Mouse (Mus musculus) heart, embryonic 14.5 days (tissue): ENCODE data around the gene Ccl17. TPM values are rescaled to one million over a fixed set of nuclear protein-coding genes. Genes with fewer than 3 reads are reported as not detected.
A peak's percentile ranks its signal among the peaks of the same experiment; 100 is the strongest.
"Not testable (repeated sequence)": the region's sequence is repeated elsewhere in the genome, so short reads cannot be mapped to it uniquely, and the experiment has no call there.

Experiments used
- ATAC-seq: fragments of 200-750 bp; cut with Nextera tagmentation; 2 replicates; pipeline ENCODE4 v1.8.0; 2017; ENCODE audit warnings: low read depth, moderate TSS enrichment; ENCODE audit not compliant: insufficient number of reproducible peaks, insufficient read depth, low FRiP score
- H3K27ac ChIP-seq, 2 experiments: fragments of 200-500 bp in 1 of 2; fragments of 300-500 bp in 1 of 2; sonication (generic) in 1 of 2; replicated peaks in 1 of 2; 2 replicates each; pipeline ENCODE4 v1.5.1; 2012 to 2014; ENCODE audit warnings: low read depth in 2 of 2, low read length in 2 of 2, control low read depth in 1 of 2, mild to moderate bottlenecking in 1 of 2, mixed read lengths in 1 of 2; ENCODE audit not compliant: control insufficient read depth in 1 of 2, insufficient read depth in 1 of 2
- H3K27me3 ChIP-seq: fragments of 300-500 bp; sonication (generic); 2 replicates; pipeline ENCODE4 v1.6.1; 2014; ENCODE audit warnings: mild to moderate bottlenecking, low read length, control low read depth; ENCODE audit not compliant: control insufficient read depth, insufficient read depth
- H3K36me3 ChIP-seq: fragments of 300-500 bp; sonication (generic); 2 replicates; pipeline ENCODE4 v1.6.1; 2014; ENCODE audit warnings: mild to moderate bottlenecking, control low read depth, low read length, mixed read lengths; ENCODE audit not compliant: control insufficient read depth, insufficient read depth
- H3K4me1 ChIP-seq, 2 experiments: fragments of 200-500 bp in 1 of 2; fragments of 300-500 bp in 1 of 2; sonication (generic) in 1 of 2; 2 replicates each; pipeline ENCODE4 v1.6.1; 2012 to 2014; ENCODE audit warnings: low read length in 2 of 2, control low read depth in 1 of 2, mixed read lengths in 1 of 2; ENCODE audit not compliant: control insufficient read depth in 2 of 2, insufficient read depth in 2 of 2
- H3K4me2 ChIP-seq: fragments of 300-500 bp; sonication (generic); 2 replicates; pipeline ENCODE4 v1.6.1; 2014; ENCODE audit warnings: mild to moderate bottlenecking, low read length
- H3K4me3 ChIP-seq, 2 experiments: fragments of 200-500 bp in 1 of 2; fragments of 300-500 bp in 1 of 2; sonication (generic) in 1 of 2; 2 replicates each; pipeline ENCODE4 v1.5.1; 2012 to 2014; ENCODE audit warnings: low read length in 2 of 2, mild to moderate bottlenecking in 2 of 2, control low read depth in 1 of 2, low read depth in 1 of 2, moderate library complexity in 1 of 2; ENCODE audit not compliant: control insufficient read depth in 1 of 2, insufficient read depth in 1 of 2
- H3K9ac ChIP-seq: fragments of 300-500 bp; sonication (generic); 2 replicates; pipeline ENCODE4 v1.6.1; 2014; ENCODE audit warnings: mild to moderate bottlenecking, low read length
- H3K9me3 ChIP-seq: fragments of 300-500 bp; sonication (generic); 2 replicates; pipeline ENCODE4 v1.6.1; 2016; ENCODE audit warnings: low read length, control low read depth; ENCODE audit not compliant: control insufficient read depth
- WGBS: fragments of 180-500 bp; shearing (Covaris S2); extraction: QIAGEN DNeasy Blood & Tissue Kit; methylation state at CpG from one replicate; pipeline ENCODE4 v1.1.7; 2014; 5-methylcytosine and 5-hydroxymethylcytosine counted together
- polyA plus RNA-seq: library from polyadenylated mRNA; unstranded; fragments of >200 nt; fragmentation: Nextera tagmentation; extraction: Ambion mirVana; gene quantifications from 2 replicates; pipeline ENCODE4 v1.2.1, GENCODE M21; 2014

The Ccl17 gene
- polyA plus RNA-seq, 1 experiment from 2014 or later = 0.45 TPM

- not testable (repeated sequence) for ATAC-seq, H3K27ac ChIP-seq, H3K9ac ChIP-seq, H3K9me3 ChIP-seq, H3K4me3 ChIP-seq, H3K4me2 ChIP-seq, H3K27me3 ChIP-seq
- WGBS = 95% methylated on average over 13 of the region's 13 CpGs
- Histone ChIP-seq H3K4me1 (peaks cover 5 to 11% of the 10 kb centered on the region in 2 experiments), H3K36me3 (peaks cover 19% of the 10 kb centered on the region)
Measured at GRCm38 (mm10) chr8:94835751-94836150, 25.5 kb downstream of the Ccl17 start.

- H3K27me3 ChIP-seq = no peaks in the 10 kb centered on the region
- H3K36me3 ChIP-seq = peaks cover 10% of the 10 kb centered on the region
- H3K4me2 ChIP-seq = peak overlapping the region; percentile 91
- ATAC-seq = no peak
- H3K27ac ChIP-seq = no peak overlapping the region
- H3K4me3 ChIP-seq = peak overlapping the region; percentile 32 to 98
- peaks cover 5 to 11% of the 10 kb centered on the region in 2 experiments for H3K4me1 ChIP-seq
- H3K9ac ChIP-seq = peak overlapping the region; percentile 99
- no peaks in the 10 kb centered on the region for H3K9me3 ChIP-seq
- WGBS = 59% methylated on average over 11 of the region's 11 CpGs
Measured at GRCm38 (mm10) chr8:94836456-94837240, 26.4 kb downstream of the Ccl17 start.

GRCm38 (mm10) chr8:94837662-94838574 is 27.7 kb downstream of the Ccl17 start, which contains the start of the genes Coq9 and Ciapin1:
Coq9 (plus strand) TSS chr8:94838321.
Ciapin1 (minus strand) TSS chr8:94838358.
- H3K4me1 ChIP-seq = peaks cover 5 to 11% of the 10 kb centered on the region in 2 experiments
- peak within 1 kb of the TSS; percentile 99 for H3K9ac ChIP-seq
- peak within 1 kb of the TSS; percentile 91 for H3K4me2 ChIP-seq
- H3K4me3 ChIP-seq = peak within 1 kb of the TSS; percentile 90 to 98
- ATAC-seq = peak; percentile 95
- no peaks in the 10 kb centered on the region for H3K9me3 ChIP-seq
- no peaks in the 10 kb centered on the region for H3K27me3 ChIP-seq
- H3K27ac ChIP-seq = peak within 1 kb of the TSS; percentile 95 to 99
- peaks cover 8% of the 10 kb centered on the region for H3K36me3 ChIP-seq
- under 1% methylated on average over 82 of the region's 82 CpGs for WGBS

- peaks cover 5 to 11% of the 10 kb centered on the region in 2 experiments for H3K4me1 ChIP-seq
- WGBS = under 1% methylated on average over 24 of the region's 24 CpGs
- peak overlapping the region; percentile 95 to 99 for H3K27ac ChIP-seq
- peak overlapping the region; percentile 90 to 98 for H3K4me3 ChIP-seq
- peak overlapping the region; percentile 91 for H3K4me2 ChIP-seq
- peaks cover 14% of the 10 kb centered on the region for H3K36me3 ChIP-seq
- H3K9me3 ChIP-seq = no peaks in the 10 kb centered on the region
- peak overlapping the region; percentile 99 for H3K9ac ChIP-seq
- no peaks in the 10 kb centered on the region for H3K27me3 ChIP-seq
- peak; percentile 58 for ATAC-seq
Measured at GRCm38 (mm10) chr8:94838600-94838999, 28.3 kb downstream of the Ccl17 start.

GRCm38 (mm10) chr8:94841183-94841582 is 30.9 kb downstream of the Ccl17 start:
- Histone ChIP-seq H3K36me3 (peaks cover 40% of the 10 kb centered on the region), H3K4me1 (peaks cover 5 to 11% of the 10 kb centered on the region in 2 experiments), H3K27me3 (no peaks in the 10 kb centered on the region), H3K4me3 (no peak overlapping the region), H3K4me2 (no peak overlapping the region), H3K9me3 (no peaks in the 10 kb centered on the region), H3K9ac (no peak overlapping the region), H3K27ac (no peak overlapping the region)
- no peak for ATAC-seq
- WGBS = 49% methylated on average over 2 of the region's 2 CpGs

GRCm38 (mm10) chr8:94850049-94850448 is 39.8 kb downstream of the Ccl17 start:
- no peaks in the 10 kb centered on the region for H3K4me1 ChIP-seq
- WGBS = 89% methylated on average over 5 of the region's 5 CpGs
- H3K27me3 ChIP-seq = no peaks in the 10 kb centered on the region
- H3K9me3 ChIP-seq = no peaks in the 10 kb centered on the region
- no peak overlapping the region for H3K27ac ChIP-seq
- ATAC-seq = no peak
- no peak overlapping the region for H3K9ac ChIP-seq
- H3K36me3 ChIP-seq = peaks cover 100% of the 10 kb centered on the region
- no peak overlapping the region for H3K4me3 ChIP-seq
- H3K4me2 ChIP-seq = no peak overlapping the region

- H3K27ac ChIP-seq, H3K9ac ChIP-seq, H3K4me1 ChIP-seq, H3K27me3 ChIP-seq, H3K4me2 ChIP-seq, ATAC-seq, H3K4me3 ChIP-seq, H3K9me3 ChIP-seq: not testable (repeated sequence)
- H3K36me3 ChIP-seq = peaks cover 75% of the 10 kb centered on the region
- 89% methylated on average over 11 of the region's 11 CpGs for WGBS
Measured at GRCm38 (mm10) chr8:94854761-94855160, 44.5 kb downstream of the Ccl17 start.
